ENCODE assay signal across 8 mouse cellular contexts in the genomic region with DNA sequence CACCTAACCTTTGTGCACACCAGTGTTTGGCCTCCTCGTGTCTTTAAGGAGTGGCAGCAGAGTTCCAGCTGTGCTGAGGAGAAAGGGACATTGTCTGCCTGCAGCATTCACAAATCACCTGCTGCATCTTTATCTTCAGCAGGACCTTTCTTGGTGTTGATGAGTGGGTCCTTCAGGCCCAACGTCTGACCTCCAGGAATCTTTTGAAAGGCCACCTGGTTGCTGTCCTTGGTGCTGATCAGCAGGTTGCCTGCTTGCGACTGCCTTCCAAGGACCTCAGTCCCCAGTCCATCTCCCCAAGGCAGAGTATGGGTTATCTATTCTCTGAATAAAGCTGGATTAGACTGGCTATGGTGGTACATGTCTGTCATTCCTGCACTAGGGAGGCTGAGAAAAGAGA. TPM values are rescaled to one million over a fixed set of nuclear protein-coding genes. Genes with fewer than 3 reads are reported as not detected.
A peak's percentile ranks its signal among the peaks of the same experiment; 100 is the strongest.
DNase-seq lines count a peak whose midpoint lies in the region.

No protein-coding gene starts in this region.

- peak; percentile 21 to 33 for DNase-seq in heart, postnatal 14 days
- DNase-seq in heart, postnatal 25 days (ENCODE audit: low spot score), result no peak
- peak; percentile 22 for DNase-seq in A20 (ENCODE audit: low read depth, low spot score)
- DNase-seq in embryo, embryonic 10.5 days (ENCODE audit: low spot score), result peak; percentile 55
- peak; percentile 26 for DNase-seq in lung, postnatal 10 days
- no peak for DNase-seq in neural tube, embryonic 10.5 days (ENCODE audit: extremely low spot score, low spot score)
- no peak for DNase-seq in urinary bladder, postnatal 10 days (ENCODE audit: low spot score)
- no peak for DNase-seq in adrenal gland, adult 2 months

- intact Hi-C loops in heart, postnatal 14 days (cut with DNase I), result no loop called here
- intact Hi-C loops in heart, postnatal 25 days (cut with DNase I), result no loop called here

RNA-seq across cellular contexts. Expression of gene Rasgef1a, which starts 10.0 kb away (rescaled TPM):
- total RNA-seq in heart, postnatal 14 days (2021), result under 1 TPM; 0.12 to 0.19 TPM
- total RNA-seq in heart, postnatal 25 days (2021), result under 1 TPM; 0.14 to 0.16 TPM
- under 1 TPM; 0.20 to 0.31 TPM for total RNA-seq in adrenal gland, adult 2 months (2021)
- polyA plus RNA-seq in adrenal gland, adult 2 months (2012; rRNA removed), result 0.07 and 0.37 TPM in 2 replicates

Comparison
In these comparisons a context has a peak if more than half of its experiments do, and no peak if none do; other contexts are left out.
1. DNase-seq: peak in heart, postnatal 14 days (2 of 2), A20 (single experiment), embryo, embryonic 10.5 days (single experiment) and lung, postnatal 10 days (single experiment); none in heart, postnatal 25 days (single experiment), neural tube, embryonic 10.5 days (single experiment), urinary bladder, postnatal 10 days (single experiment) and adrenal gland, adult 2 months (single experiment).